Mouse (Mus musculus) liver, postnatal 0 days (tissue): ENCODE measurements around the gene Slc30a10. TPM values are rescaled to one million over a fixed set of nuclear protein-coding genes. Genes with fewer than 3 reads are reported as not detected.

Source experiments
- ATAC-seq: fragments of 200-750 bp; cut with Nextera tagmentation; 2 replicates; pipeline ENCODE4 v1.8.0; 2017; ENCODE audit warnings: mild to moderate bottlenecking, moderate library complexity
- DNase-seq: peaks from one replicate; pipeline ENCODE4 v3.0.0-alpha.2; 2016
- H3K27ac ChIP-seq: fragments of 300-500 bp; sonication (generic); 2 replicates; pipeline ENCODE4 v1.5.1; 2014; ENCODE audit warnings: antibody characterized with exemption, moderate library complexity, mild to moderate bottlenecking, low read depth
- H3K27me3 ChIP-seq: fragments of 300-500 bp; sonication (generic); 2 replicates; pipeline ENCODE4 v1.6.1; 2014; ENCODE audit warnings: low read length, control low read depth, mixed read lengths; ENCODE audit not compliant: insufficient read depth
- H3K36me3 ChIP-seq: fragments of 300-500 bp; sonication (generic); replicated peaks from 2 replicates; pipeline ENCODE4 v1.6.1; 2014; ENCODE audit warnings: mild to moderate bottlenecking, control low read depth, low read length, moderate library complexity, mixed read lengths; ENCODE audit not compliant: insufficient read depth
- H3K4me1 ChIP-seq: fragments of 300-500 bp; sonication (generic); 2 replicates; pipeline ENCODE4 v1.6.1; 2014; ENCODE audit warnings: antibody characterized with exemption, mild to moderate bottlenecking, control low read depth; ENCODE audit not compliant: insufficient read depth
- H3K4me2 ChIP-seq: fragments of 300-500 bp; sonication (generic); 2 replicates; pipeline ENCODE4 v1.6.1; 2014; ENCODE audit warnings: low read depth, mild to moderate bottlenecking, low read length, moderate library complexity, mixed read lengths
- H3K4me3 ChIP-seq: fragments of 300-500 bp; sonication (generic); 2 replicates; pipeline ENCODE4 v1.5.1; 2014; ENCODE audit warnings: low read depth, low read length
- H3K9ac ChIP-seq: fragments of 300-500 bp; sonication (generic); replicated peaks from 2 replicates; pipeline ENCODE4 v1.6.1; 2014; ENCODE audit warnings: mild to moderate bottlenecking, moderate library complexity
- H3K9me3 ChIP-seq: fragments of 300-500 bp; sonication (generic); 2 replicates; pipeline ENCODE4 v1.6.1; 2016; ENCODE audit warnings: mild to moderate bottlenecking, control low read depth, low read length, mixed read lengths
- CTCF ChIP-seq: sonication (generic); IDR thresholded peaks from 2 replicates; pipeline ENCODE4 v1.5.1; 2016; ENCODE audit warnings: antibody characterized with exemption, low read depth
- EP300 ChIP-seq: IDR thresholded peaks from 2 replicates; pipeline ENCODE4 v1.6.1; 2016; ENCODE audit warnings: antibody characterized with exemption, low read depth, mild to moderate bottlenecking
- WGBS: fragments of 180-500 bp; shearing (Covaris S2); extraction: QIAGEN DNeasy Blood & Tissue Kit; methylation state at CpG from one replicate; pipeline ENCODE4 v1.1.7; 2014; ENCODE audit not compliant: insufficient replicate concordance; 5-methylcytosine and 5-hydroxymethylcytosine counted together
- polyA plus RNA-seq: library from polyadenylated mRNA; unstranded; fragments of >200 nt; fragmentation: Nextera tagmentation; extraction: Ambion mirVana; gene quantifications from 2 replicates; pipeline ENCODE4 v1.2.1, GENCODE M21; 2015

Gene Slc30a10
- polyA plus RNA-seq, 1 experiment from 2014 or later: 9.1 TPM

GRCm38 (mm10) chr1:185516041-185516440 is 61.4 kb downstream of the Slc30a10 start:
- Histone ChIP-seq H3K36me3 (no peaks in the 10 kb centered on the region), H3K4me2 (peak overlapping the region; percentile 52), H3K9me3 (no peaks in the 10 kb centered on the region), H3K4me3 (no peak overlapping the region), H3K27me3 (no peaks in the 10 kb centered on the region), H3K9ac (peak overlapping the region; percentile 12; the same call in 1 of the 2 replicates), H3K4me1 (no peaks in the 10 kb centered on the region), H3K27ac (peak overlapping the region; percentile 78)
- peak; percentile 7 for ATAC-seq
- DNase-seq: no peak
- whole genome bisulfite sequencing: 66% methylated on average over 10 of the region's 10 CpGs
- TF ChIP-seq EP300 (no peak), CTCF (no peak)

DNA sequence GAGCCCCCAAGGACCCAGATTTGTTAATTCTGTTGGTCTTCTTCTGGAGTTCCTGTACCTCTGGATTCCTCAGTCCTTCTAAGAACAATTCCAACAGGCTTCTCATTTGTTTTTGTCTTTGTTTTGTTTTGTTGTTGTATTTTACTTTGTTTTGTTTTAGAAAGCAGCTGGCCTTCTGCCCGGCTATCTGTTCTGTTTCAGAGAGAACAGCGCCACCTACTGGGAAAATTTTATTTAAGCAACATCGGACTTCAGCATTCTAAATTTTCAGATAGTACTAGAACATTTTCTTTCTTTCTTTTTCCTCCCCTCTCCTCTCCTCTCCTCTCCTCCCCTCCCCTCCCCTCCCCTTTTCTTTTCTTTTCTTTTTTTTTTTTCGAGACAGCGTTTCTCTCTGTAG is 62.9 kb downstream of the Slc30a10 start:
- WGBS: 2% methylated on average over 3 of the region's 5 CpGs
- H3K27ac ChIP-seq: peak overlapping the region; percentile 44; the same call in 1 of the 2 replicates
- TF ChIP-seq CTCF (peak; percentile 69), EP300 (no peak)

More for the DNA sequence above, 62.9 kb downstream of the Slc30a10 start:
- Histone ChIP-seq H3K36me3 (no peaks in the 10 kb centered on the region), H3K27me3 (no peaks in the 10 kb centered on the region), H3K4me1 (no peaks in the 10 kb centered on the region), H3K4me3 (no peak overlapping the region), H3K9ac (no peak overlapping the region), H3K4me2 (no peak overlapping the region), H3K9me3 (no peaks in the 10 kb centered on the region)
- DNase-seq: peak; percentile 51
- no peak for ATAC-seq

Other genes starting within 250 kb of the Slc30a10 start
- 13.8 and 15.3 TPM in 2 replicates for gene Iars2, start 125.5 kb upstream of the Slc30a10 start, polyA plus RNA-seq
- 21.7 TPM in 2 replicates for gene Bpnt1, start 122.7 kb upstream of the Slc30a10 start, polyA plus RNA-seq
- gene Eprs, start 91.8 kb upstream of the Slc30a10 start, polyA plus RNA-seq: 47.4 and 55.4 TPM in 2 replicates